Mouse (Mus musculus) lung, adult 2 months (tissue): ENCODE measurements around the gene Gramd1b.

ENCODE experiments used
- CTCF ChIP-seq: fragments of 200-500 bp; IDR thresholded peaks from 2 replicates; pipeline ENCODE4 v1.5.1; 2011; ENCODE audit warnings: mild to moderate bottlenecking, low read length, control low read depth; ENCODE audit not compliant: insufficient read depth
- POLR2A ChIP-seq: fragments of 200-500 bp; IDR thresholded peaks from 2 replicates; pipeline ENCODE4 v1.6.1; 2011; ENCODE audit warnings: low read depth, mild to moderate bottlenecking, control low read depth, low read length, borderline replicate concordance; ENCODE audit errors: extremely low read depth

DNA sequence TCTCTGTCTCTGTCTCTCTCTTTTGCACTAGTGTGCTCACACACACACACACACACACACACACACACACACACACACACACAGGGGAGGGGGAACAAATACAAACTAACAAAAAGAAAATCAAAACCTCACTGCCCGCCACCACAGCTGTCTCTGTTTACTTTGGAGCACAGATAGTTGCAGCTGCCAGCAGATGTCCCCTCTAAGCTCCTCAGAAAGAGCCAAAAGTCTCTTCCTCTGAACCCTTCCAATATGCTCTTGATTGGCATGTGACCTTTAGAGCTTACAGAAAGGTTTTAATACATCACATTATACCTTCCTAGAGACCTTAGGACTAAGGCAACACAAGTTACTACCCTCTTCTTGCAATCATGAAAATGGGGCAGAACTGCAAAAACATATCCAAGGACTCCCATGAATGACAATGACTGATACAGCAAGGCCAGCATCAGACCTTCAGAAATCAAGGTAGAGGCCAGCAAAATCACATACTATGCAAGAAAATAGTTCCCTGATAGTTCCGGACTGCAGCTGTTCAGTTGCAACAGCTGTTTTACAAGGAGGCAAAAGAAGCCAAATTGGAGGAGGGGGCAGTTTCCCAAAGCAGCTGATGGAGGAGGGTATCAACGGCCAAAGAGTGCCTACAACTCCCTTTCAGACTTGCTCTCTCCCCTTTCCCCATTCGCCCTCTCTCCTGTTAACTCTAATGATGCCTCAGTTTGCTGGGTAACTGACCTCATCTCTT is 72.5 kb downstream of the Gramd1b start:
- TF ChIP-seq POLR2A: no peak
- TF ChIP-seq CTCF: no peak
